Mouse (Mus musculus): Measurements from ENCODE around the gene Nudt22.
"Not testable (repeated sequence)": the region's sequence is repeated elsewhere in the genome, so short reads cannot be mapped to it uniquely, and the experiment has no call there.

Gene Nudt22

GRCm38 (mm10) chr19:6995255-6995991 is 494 bp downstream of the Nudt22 start:
- no peak for DNase-seq (ENCODE audit: low read depth, low spot score)

DNA sequence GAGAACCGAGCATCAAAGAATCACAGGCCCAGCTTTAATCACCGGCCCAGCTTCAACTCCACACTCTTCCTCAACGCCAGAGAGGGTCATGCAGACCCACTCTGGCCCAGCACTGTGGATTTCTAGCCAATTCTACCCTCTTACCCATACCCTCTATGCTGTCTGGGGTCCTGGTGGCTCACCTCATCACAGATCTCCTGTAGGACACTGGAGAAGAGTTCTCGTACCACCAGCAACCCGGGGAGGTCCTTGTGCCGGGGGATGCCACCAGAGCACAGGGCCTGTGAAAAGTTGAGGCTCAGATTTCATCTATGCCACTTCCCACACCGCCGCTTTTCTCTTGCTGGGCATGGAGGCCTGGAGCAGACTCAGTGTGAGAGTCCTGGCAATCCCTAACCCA is 1.4 kb downstream of the Nudt22 start:
- DNase-seq (ENCODE audit: low read depth, low spot score) = no peak

- DNase-seq (ENCODE audit: low read depth, low spot score) = no peak
These were observed 1.9 kb downstream of the Nudt22 start for GRCm38 (mm10) chr19:6994002-6994401.

- no peak for DNase-seq (ENCODE audit: low read depth, low spot score)
These were observed 2.7 kb downstream of the Nudt22 start for GRCm38 (mm10) chr19:6993011-6993770.

DNA sequence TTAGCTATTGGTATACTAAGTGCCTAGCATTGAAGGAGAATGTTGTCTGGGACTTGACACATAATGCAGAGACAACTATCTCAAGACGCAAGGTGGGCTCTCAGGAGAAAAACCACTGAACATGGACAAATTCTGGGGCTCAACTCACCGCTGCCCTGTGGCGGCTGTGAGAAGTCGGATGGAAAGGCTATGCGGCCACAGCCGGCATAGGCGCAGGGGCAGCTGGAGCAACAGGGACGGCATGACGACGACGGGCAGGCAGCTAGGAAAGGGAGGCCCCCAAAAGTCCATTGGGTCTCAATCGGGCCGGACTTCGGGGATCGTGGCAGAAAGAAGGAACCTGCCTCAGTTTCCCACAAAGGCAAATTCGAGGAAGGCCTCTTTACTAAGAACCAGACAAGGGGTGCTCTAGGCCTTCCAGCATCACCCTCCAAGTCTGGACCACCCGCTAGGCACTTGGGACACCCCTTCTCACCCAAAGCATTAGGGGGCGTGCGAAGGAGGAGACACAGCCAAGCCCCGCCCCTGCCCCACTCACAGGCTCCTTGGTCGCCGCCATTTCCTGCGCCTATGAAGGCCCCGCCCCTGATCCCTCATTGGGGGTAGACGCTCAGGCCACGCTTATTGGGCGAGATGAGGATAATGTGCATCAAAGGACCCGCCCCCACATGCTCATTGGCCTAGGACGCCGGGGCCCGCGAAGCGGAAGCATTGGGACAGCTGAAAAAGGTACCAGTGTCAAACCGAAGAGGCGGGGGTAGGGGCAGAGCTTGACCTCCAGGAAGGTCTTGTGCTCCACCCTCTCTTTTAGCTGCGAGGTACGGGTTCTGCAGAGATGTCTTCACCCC is 3.7 kb downstream of the Nudt22 start, which contains the start of gene Dnajc4:
Dnajc4 (minus strand) TSS at position 562 of the 848 bp plus-strand sequence.
- peak; percentile 95 for DNase-seq (ENCODE audit: low read depth, low spot score)

- DNase-seq (ENCODE audit: low read depth, low spot score) = not testable (repeated sequence)
These were observed 4.8 kb downstream of the Nudt22 start for GRCm38 (mm10) chr19:6991166-6991565.

- DNase-seq (ENCODE audit: low read depth, low spot score) = no peak
These were observed 5.2 kb downstream of the Nudt22 start for GRCm38 (mm10) chr19:6990712-6991111.

GRCm38 (mm10) chr19:6989251-6989650 is 6.7 kb downstream of the Nudt22 start:
- DNase-seq (ENCODE audit: low read depth, low spot score) = no peak

- DNase-seq (ENCODE audit: low read depth, low spot score) = no peak
These were observed 8.0 kb downstream of the Nudt22 start for GRCm38 (mm10) chr19:6987904-6988285.

GRCm38 (mm10) chr19:6987061-6987903 is 8.6 kb downstream of the Nudt22 start, which contains the start of gene Vegfb:
Gene Vegfb (minus strand): TSS chr19:6987651.
- DNase-seq (ENCODE audit: low read depth, low spot score) = no peak

DNA sequence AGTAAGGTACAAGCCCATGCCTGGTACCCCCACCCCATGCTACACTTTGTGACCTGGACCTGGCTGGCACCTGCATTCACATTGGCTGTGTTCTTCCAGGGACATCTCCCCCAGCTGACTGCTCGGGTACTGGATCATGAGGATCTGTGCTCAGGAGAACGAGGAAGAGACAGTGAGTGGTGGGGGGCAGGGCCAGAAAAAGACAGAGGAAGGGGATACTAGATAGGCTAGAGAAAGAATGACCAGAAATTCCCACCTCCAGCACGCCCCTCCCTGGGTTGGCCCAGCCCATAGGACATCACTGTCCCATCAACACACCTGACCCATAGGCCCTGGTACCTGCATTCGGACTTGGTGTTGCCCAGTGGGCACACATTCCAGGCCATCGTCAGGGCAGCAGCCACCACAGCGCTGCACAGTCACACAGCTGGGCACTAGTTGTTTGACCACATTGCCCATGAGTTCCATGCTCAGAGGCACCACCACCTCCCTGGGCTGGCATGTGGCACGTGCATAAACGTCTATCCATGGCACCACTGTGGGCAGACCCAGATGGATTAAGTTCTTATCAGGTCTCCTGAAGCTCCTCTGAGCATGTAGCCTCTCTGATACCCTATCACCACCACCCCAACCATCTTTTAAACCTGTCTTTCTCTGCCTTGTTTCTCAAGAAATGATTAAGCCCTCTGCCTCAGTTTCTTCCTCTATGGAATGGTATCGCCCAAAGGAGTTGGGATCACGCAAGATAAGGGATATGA is 9.8 kb downstream of the Nudt22 start:
- DNase-seq (ENCODE audit: low read depth, low spot score) = no peak

DNA sequence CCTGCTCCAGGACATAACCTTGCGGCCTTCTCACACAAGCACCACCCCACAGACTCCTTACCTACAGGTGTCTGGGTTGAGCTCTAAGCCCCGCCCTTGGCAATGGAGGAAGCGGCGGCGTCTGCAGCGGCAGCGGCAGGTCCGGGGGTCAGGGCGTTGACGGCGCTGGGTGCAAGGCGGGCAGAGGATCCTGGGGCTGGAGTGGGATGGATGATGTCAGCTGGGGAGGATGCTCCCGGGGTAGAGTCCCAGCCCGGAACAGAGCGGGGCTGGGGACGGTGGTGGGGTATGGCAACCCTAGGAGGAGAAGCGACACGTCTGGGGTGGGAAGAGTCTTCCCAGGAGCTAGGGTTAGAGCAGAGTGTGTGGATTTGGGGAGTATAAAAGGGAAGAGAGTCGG is 10.6 kb downstream of the Nudt22 start:
- DNase-seq (ENCODE audit: low read depth, low spot score) = no peak

- no peak for DNase-seq (ENCODE audit: low read depth, low spot score)
These were observed 12.3 kb downstream of the Nudt22 start for GRCm38 (mm10) chr19:6983621-6984020.

DNA sequence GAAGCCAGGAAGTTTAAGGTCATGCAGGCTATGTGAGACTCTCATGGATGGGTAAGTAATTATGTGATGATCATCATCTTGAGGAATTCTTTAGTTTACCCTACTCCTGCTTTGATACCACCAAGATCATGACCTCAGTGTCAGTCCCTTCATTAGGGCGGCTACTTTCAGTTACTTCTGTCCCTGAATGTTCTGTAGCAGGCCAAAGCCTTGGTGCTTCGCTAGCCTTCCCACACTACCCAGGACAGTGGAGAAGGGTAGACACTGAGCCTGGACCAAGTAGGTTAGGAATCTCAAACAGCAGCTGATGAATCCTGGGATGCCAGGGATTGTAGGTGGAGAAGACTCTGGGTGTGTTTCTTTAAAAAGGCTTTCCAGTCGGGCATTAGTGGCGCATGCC is 14.5 kb downstream of the Nudt22 start:
- DNase-seq (ENCODE audit: low read depth, low spot score) = no peak

DNA sequence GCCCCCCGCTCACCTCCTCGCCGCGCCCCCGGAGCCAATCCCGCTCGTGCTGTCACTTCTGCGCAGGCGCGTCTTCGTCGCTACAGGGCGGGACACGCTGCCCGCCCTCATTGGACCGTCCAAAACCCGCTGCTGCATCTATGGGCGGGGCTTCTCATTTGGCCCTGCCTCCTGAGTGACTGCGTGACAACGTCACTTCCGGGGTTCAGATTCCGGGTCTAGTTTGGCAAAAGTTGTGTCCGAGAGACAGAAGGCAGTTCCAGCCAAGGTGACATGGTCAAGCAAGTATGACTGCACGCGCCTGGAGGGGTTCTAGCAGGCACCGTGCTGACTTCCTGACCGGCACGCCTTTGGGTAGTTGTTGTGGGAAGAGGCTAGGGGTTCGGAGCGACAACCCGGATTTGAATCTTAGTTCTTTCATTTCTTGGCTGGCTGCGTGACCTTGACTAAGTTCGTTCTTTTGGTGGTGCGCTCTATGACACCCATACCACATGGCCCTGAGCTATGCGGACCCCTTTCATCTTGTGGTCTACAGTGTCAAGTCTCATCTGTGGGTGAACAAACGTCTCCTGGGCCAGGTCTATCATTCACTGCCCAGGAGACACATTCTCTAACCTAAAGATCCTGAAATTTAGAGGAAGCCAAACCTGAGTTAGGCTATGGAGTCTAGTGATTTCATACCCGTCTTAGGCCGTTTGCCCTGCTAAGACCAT is 15.4 kb downstream of the Nudt22 start, which contains the start of gene Fkbp2:
Fkbp2 (minus strand) TSS at position 121 of the 713 bp plus-strand sequence.
- peak; percentile 95 for DNase-seq (ENCODE audit: low read depth, low spot score)

- DNase-seq (ENCODE audit: low read depth, low spot score) = peak; percentile 97
These were observed 16.2 kb downstream of the Nudt22 start for GRCm38 (mm10) chr19:6979486-6980380.

- DNase-seq (ENCODE audit: low read depth, low spot score) = no peak
These were observed 16.9 kb downstream of the Nudt22 start for GRCm38 (mm10) chr19:6979001-6979479.

DNA sequence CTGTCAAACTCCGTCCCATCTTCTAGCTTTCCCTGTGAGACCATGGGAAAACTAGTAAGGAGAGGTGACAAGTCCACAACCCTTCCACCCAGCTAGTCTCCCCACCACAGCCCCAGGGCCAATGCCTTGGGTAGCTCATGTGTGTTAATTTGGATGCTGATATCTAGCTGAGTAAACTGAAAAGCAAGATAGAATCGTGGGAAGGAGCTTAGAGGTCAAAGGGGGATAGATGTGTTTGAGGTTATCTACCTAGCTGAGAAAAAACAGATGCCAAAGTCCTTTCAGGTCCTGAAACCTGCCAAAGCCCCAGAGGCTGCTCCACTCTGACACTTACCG is 17.3 kb downstream of the Nudt22 start:
- no peak for DNase-seq (ENCODE audit: low read depth, low spot score)
